Comparison of ENCODE assay signal across 12 mouse cellular contexts in the genomic region with DNA sequence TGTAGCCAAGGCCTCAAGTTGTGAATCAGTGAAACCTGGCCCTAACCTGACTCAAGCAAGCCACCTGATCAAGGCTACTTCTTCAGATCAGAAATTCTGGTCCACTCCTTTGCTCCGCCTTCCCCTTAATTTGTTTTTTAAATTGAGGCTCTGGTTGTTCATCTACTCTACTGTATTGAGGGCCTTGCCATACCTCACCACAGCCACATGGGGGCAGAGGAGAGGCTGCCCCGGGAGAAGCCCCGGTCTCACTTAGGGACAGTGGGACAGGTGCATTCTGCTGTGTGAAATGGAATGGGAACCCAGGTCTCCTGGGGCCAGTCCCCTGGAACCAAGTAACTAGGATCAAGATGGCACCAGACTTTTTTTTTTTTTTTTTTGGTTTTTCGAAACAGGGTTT. TPM values are rescaled to one million over a fixed set of nuclear protein-coding genes. Genes with fewer than 3 reads are reported as not detected.
DNase-seq lines count a peak whose midpoint lies in the region; ATAC-seq and TF ChIP-seq lines count a peak whose summit lies in the region.
"Had no signal": no experiment of that assay in that cellular context is flagged by ENCODE, and none has a peak within 500 bp of the region (broad histone marks: within the 10 kb centered on the region; RNA-seq: fewer than 3 reads in every experiment).

No protein-coding gene starts in this region.

- no peak overlapping the region for H3K4me3 ChIP-seq in kidney, adult 2 months (ENCODE audit: insufficient read depth, low read depth, low read length)
- H3K4me3 ChIP-seq: limb, embryonic 10.5 days had no signal

- CTCF ChIA-PET in Patski (lab: Charles Lee): no interaction called here

- 64% methylated on average over 4 of the region's 4 CpGs for WGBS in kidney, adult 2 months

- H3K36me3 ChIP-seq in kidney, adult 2 months (ENCODE audit: control insufficient read depth, insufficient read depth, low read length): no peaks in the 10 kb centered on the region
- H3K36me3 ChIP-seq: limb, embryonic 10.5 days had no signal

- H3K27ac ChIP-seq in kidney, adult 2 months (ENCODE audit: insufficient read depth, low read depth, low read length): no peak overlapping the region
- H3K27ac ChIP-seq: limb, embryonic 10.5 days had no signal

- no peak for TF ChIP-seq POLR2A in kidney, adult 2 months (IDR thresholded peaks at IDR 0.05; ENCODE audit: low read depth, low read length)

- no peaks in the 10 kb centered on the region for H3K4me1 ChIP-seq in kidney, adult 2 months (ENCODE audit: control insufficient read depth, insufficient read depth, low read length)
- H3K4me1 ChIP-seq: limb, embryonic 10.5 days had no signal

- peak; percentile 13 for DNase-seq in kidney, adult 2 months
- DNase-seq in kidney, adult 9 months: no peak
- peak; percentile 56 to 58 for DNase-seq in B cell, adult 2 months
- DNase-seq in Patski (ENCODE audit: low read depth, low spot score): no peak
- DNase-seq in cerebellum, adult 18-20 months: no peak
- DNase-seq in left cerebral cortex, adult 11 months (ENCODE audit: low spot score): no peak
- DNase-seq: kidney, postnatal 10 days had no signal

- in situ Hi-C loops in Patski (cut with MboI; ENCODE audit: low pct_unique_long_range_greater_than_20kb): no loop called here

- no peaks in the 10 kb centered on the region for H3K27me3 ChIP-seq in kidney, adult 2 months (replicated peaks; ENCODE audit: control insufficient read depth, insufficient read depth, low read length)
- peaks cover 7% of the 10 kb centered on the region for H3K27me3 ChIP-seq in Patski

- ATAC-seq in Patski: no peak
- peak; percentile 75 for ATAC-seq in megakaryocyte-erythroid progenitor cell, adult 5-6 weeks (replicated peaks; ENCODE audit: low FRiP score, low TSS enrichment, poor library complexity, severe bottlenecking)
- no peak for ATAC-seq in monocyte, adult 5-6 weeks (replicated peaks; ENCODE audit: insufficient number of reproducible peaks, low FRiP score, low TSS enrichment, poor library complexity, severe bottlenecking)
- ATAC-seq: forebrain, embryonic 16.5 days had no signal

- POLR2A ChIA-PET in Patski (lab: Charles Lee): no interaction called here

- TF ChIP-seq CTCF in kidney, adult 2 months (conservative IDR thresholded peaks at IDR 0.05; ENCODE audit: insufficient read depth, insufficient read length, low read depth, low read length): peak; percentile 67
- peak; percentile 80 for TF ChIP-seq CTCF in Patski (IDR thresholded peaks at IDR 0.05)

RNA-seq across cellular contexts. Expression of a gene that starts 5.9 kb away (rescaled TPM):
- polyA plus RNA-seq in kidney, adult 2 months (2012; rRNA removed): 0.50 TPM in 1 of 2 replicates, not detected in the other
- polyA plus RNA-seq in Patski (2021): not detected
- not detected in 2 replicates for total RNA-seq in megakaryocyte-erythroid progenitor cell, adult 5-6 weeks (2014; fragmentation: Nextera tagmentation)
- not detected in 2 replicates for total RNA-seq in megakaryocyte-erythroid progenitor cell, adult 5-6 weeks (2017)
- total RNA-seq in monocyte, adult 5-6 weeks (2017): not detected in 3 replicates
- polyA plus RNA-seq: embryonic facial prominence, embryonic 11.5 days; forebrain, embryonic 16.5 days; limb, embryonic 10.5 days had no signal

RNA-seq across cellular contexts. Expression of a gene that starts 18.2 kb away (rescaled TPM):
- 2.1 and 2.2 TPM in 2 replicates for polyA plus RNA-seq in kidney, adult 2 months (2012; rRNA removed)
- 0.26 TPM for polyA plus RNA-seq in Patski (2021)
- total RNA-seq in megakaryocyte-erythroid progenitor cell, adult 5-6 weeks (2014; fragmentation: Nextera tagmentation): not detected in 2 replicates
- total RNA-seq in megakaryocyte-erythroid progenitor cell, adult 5-6 weeks (2017): not detected in 2 replicates
- total RNA-seq in monocyte, adult 5-6 weeks (2017): not detected in 3 replicates
- polyA plus RNA-seq: embryonic facial prominence, embryonic 11.5 days; limb, embryonic 10.5 days had no signal

RNA-seq across cellular contexts. Expression of a gene that starts 30.5 kb away (rescaled TPM):
- 1.4 and 1.9 TPM in 2 replicates for polyA plus RNA-seq in kidney, adult 2 months (2012; rRNA removed)
- polyA plus RNA-seq in Patski (2021): 8.5 TPM
- 3.3 and 4.5 TPM in 2 replicates for total RNA-seq in megakaryocyte-erythroid progenitor cell, adult 5-6 weeks (2014; fragmentation: Nextera tagmentation)
- total RNA-seq in megakaryocyte-erythroid progenitor cell, adult 5-6 weeks (2017): 2.7 and 11.6 TPM in 2 replicates
- total RNA-seq in monocyte, adult 5-6 weeks (2017): 2.3 TPM in 1 of 3 replicates, not detected in the others

RNA-seq across cellular contexts. Expression of a gene that starts 38.3 kb away (rescaled TPM):
- 0.31 and 0.86 TPM in 2 replicates for polyA plus RNA-seq in kidney, adult 2 months (2012; rRNA removed)
- polyA plus RNA-seq in Patski (2021): 0.46 TPM
- total RNA-seq in megakaryocyte-erythroid progenitor cell, adult 5-6 weeks (2014; fragmentation: Nextera tagmentation): not detected in 2 replicates
- not detected in 2 replicates for total RNA-seq in megakaryocyte-erythroid progenitor cell, adult 5-6 weeks (2017)
- 0.85 to 1.9 TPM in 2 of 3 replicates, not detected in the other for total RNA-seq in monocyte, adult 5-6 weeks (2017)
- polyA plus RNA-seq: limb, embryonic 10.5 days had no signal

RNA-seq across cellular contexts. Expression of a gene that starts 41.8 kb away (rescaled TPM):
- polyA plus RNA-seq in kidney, adult 2 months (2012; rRNA removed): 1.2 and 1.4 TPM in 2 replicates
- not detected for polyA plus RNA-seq in Patski (2021)
- 0.20 and 1.1 TPM in 2 replicates for total RNA-seq in megakaryocyte-erythroid progenitor cell, adult 5-6 weeks (2014; fragmentation: Nextera tagmentation)
- total RNA-seq in megakaryocyte-erythroid progenitor cell, adult 5-6 weeks (2017): 1.7 and 12.6 TPM in 2 replicates
- total RNA-seq in monocyte, adult 5-6 weeks (2017): 0.19 to 3.1 TPM (median 1.2 TPM) in 3 replicates
- polyA plus RNA-seq: embryonic facial prominence, embryonic 11.5 days; forebrain, embryonic 16.5 days; limb, embryonic 10.5 days had no signal

Comparison
In these comparisons a context has a peak if more than half of its experiments do, and no peak if none do; other contexts are left out.
1. DNase-seq: peak in kidney, adult 2 months (single experiment) and B cell, adult 2 months (2 of 2); none in kidney, adult 9 months (single experiment), Patski (single experiment), cerebellum, adult 18-20 months (0 of 2) and left cerebral cortex, adult 11 months (single experiment).